Mouse (Mus musculus): ENCODE results near the gene Adra2b. TPM values are rescaled to one million over a fixed set of nuclear protein-coding genes. Genes with fewer than 3 reads are reported as not detected.

Adra2b gene
- polyA plus RNA-seq, 1 experiment from 2014 or later: 0.36 TPM

GRCm38 (mm10) chr2:127341159-127341558 is 21.8 kb upstream of the Adra2b start:
- ATAC-seq (ENCODE audit: low FRiP score, low TSS enrichment): 0 out of 2 replicates have a peak, but pooled peaks have one; percentile 27
- H3K4me3 ChIP-seq (ENCODE audit: low read depth, low read length): no peak overlapping the region
- H3K27ac ChIP-seq (replicated peaks): no peak overlapping the region
- 4% methylated on average over 3 of the region's 3 CpGs for WGBS
- H3K27me3 ChIP-seq (ENCODE audit: control insufficient read depth, insufficient read depth, low read length): peaks cover 3% of the 10 kb centered on the region; the same call in 1 of the 2 replicates
- H3K9ac ChIP-seq (ENCODE audit: low read length): no peak overlapping the region
- DNase-seq (ENCODE audit: low spot score): peak; percentile 58
- H3K36me3 ChIP-seq (ENCODE audit: control insufficient read depth, insufficient read depth, low read length): no peaks in the 10 kb centered on the region
- H3K4me1 ChIP-seq (replicated peaks; ENCODE audit: control insufficient read depth, insufficient read depth): 0 out of 2 replicates have a peak, but pooled peaks cover 2% of the 10 kb centered on the region
- TF ChIP-seq CTCF (IDR thresholded peaks at IDR 0.05; ENCODE audit: low read depth) (peak; percentile 91), EP300 (optimal IDR thresholded peaks at IDR 0.05) (no peak)
- no peak overlapping the region for H3K4me2 ChIP-seq (replicated peaks; ENCODE audit: low read depth)
- no peaks in the 10 kb centered on the region for H3K9me3 ChIP-seq (ENCODE audit: control insufficient read depth, low read length)

DNA sequence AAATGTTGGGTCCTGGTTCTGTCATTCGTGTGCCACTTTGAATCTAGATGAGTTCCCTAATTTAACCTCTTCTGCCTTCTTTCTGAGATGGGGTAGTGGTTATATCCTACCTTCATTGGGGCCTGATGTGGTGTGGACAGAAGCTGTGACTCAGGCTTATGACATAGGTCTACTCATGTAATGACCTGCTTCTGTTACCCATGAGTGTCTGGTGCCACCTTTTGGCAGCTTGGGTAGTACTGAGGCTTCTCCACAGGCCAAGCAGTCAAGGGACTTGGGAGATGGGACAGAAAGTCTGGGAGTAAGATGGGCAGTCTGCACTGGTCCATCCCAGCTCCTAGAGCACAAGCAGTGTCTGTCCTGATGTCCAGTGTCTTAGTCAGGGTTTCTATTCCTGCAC is 16.7 kb upstream of the Adra2b start:
- H3K27ac ChIP-seq (replicated peaks): no peak overlapping the region
- no peak overlapping the region for H3K4me2 ChIP-seq (replicated peaks; ENCODE audit: low read depth)
- H3K36me3 ChIP-seq (ENCODE audit: control insufficient read depth, insufficient read depth, low read length): no peaks in the 10 kb centered on the region
- DNase-seq (ENCODE audit: low spot score): no peak
- H3K4me1 ChIP-seq (replicated peaks; ENCODE audit: control insufficient read depth, insufficient read depth): no peaks in the 10 kb centered on the region
- no peaks in the 10 kb centered on the region for H3K9me3 ChIP-seq (ENCODE audit: control insufficient read depth, low read length)
- H3K27me3 ChIP-seq (ENCODE audit: control insufficient read depth, insufficient read depth, low read length): no peaks in the 10 kb centered on the region
- no peak overlapping the region for H3K9ac ChIP-seq (ENCODE audit: low read length)
- ATAC-seq (ENCODE audit: low FRiP score, low TSS enrichment): 0 out of 2 replicates have a peak, but pooled peaks have one; percentile 40
- WGBS: 62% methylated on average over 1 of the region's 1 CpGs
- TF ChIP-seq EP300 (optimal IDR thresholded peaks at IDR 0.05): no peak
- TF ChIP-seq CTCF (IDR thresholded peaks at IDR 0.05; ENCODE audit: low read depth): peak; percentile 66
- no peak overlapping the region for H3K4me3 ChIP-seq (ENCODE audit: low read depth, low read length)

GRCm38 (mm10) chr2:127347147-127347985 is 15.6 kb upstream of the Adra2b start:
- no peak overlapping the region for H3K4me3 ChIP-seq (ENCODE audit: low read depth, low read length)
- H3K36me3 ChIP-seq (ENCODE audit: control insufficient read depth, insufficient read depth, low read length): no peaks in the 10 kb centered on the region
- no peaks in the 10 kb centered on the region for H3K4me1 ChIP-seq (replicated peaks; ENCODE audit: control insufficient read depth, insufficient read depth)
- ATAC-seq (ENCODE audit: low FRiP score, low TSS enrichment) (no peak), DNase-seq (ENCODE audit: low spot score) (no peak)
- no peak overlapping the region for H3K9ac ChIP-seq (ENCODE audit: low read length)
- H3K27me3 ChIP-seq (ENCODE audit: control insufficient read depth, insufficient read depth, low read length): no peaks in the 10 kb centered on the region
- WGBS: 70% methylated on average over 13 of the region's 13 CpGs
- H3K4me2 ChIP-seq (replicated peaks; ENCODE audit: low read depth): no peak overlapping the region
- H3K27ac ChIP-seq (replicated peaks): no peak overlapping the region
- H3K9me3 ChIP-seq (ENCODE audit: control insufficient read depth, low read length): no peaks in the 10 kb centered on the region
- no peak for TF ChIP-seq CTCF (IDR thresholded peaks at IDR 0.05; ENCODE audit: low read depth)
- no peak for TF ChIP-seq EP300 (optimal IDR thresholded peaks at IDR 0.05)

GRCm38 (mm10) chr2:127353881-127354280 is 9.1 kb upstream of the Adra2b start:
- H3K4me3 ChIP-seq (ENCODE audit: low read depth, low read length): no peak overlapping the region
- H3K36me3 ChIP-seq (ENCODE audit: control insufficient read depth, insufficient read depth, low read length): no peaks in the 10 kb centered on the region
- H3K9me3 ChIP-seq (ENCODE audit: control insufficient read depth, low read length): no peaks in the 10 kb centered on the region
- no peak overlapping the region for H3K9ac ChIP-seq (ENCODE audit: low read length)
- TF ChIP-seq CTCF (IDR thresholded peaks at IDR 0.05; ENCODE audit: low read depth) (no peak), EP300 (optimal IDR thresholded peaks at IDR 0.05) (no peak)
- no peaks in the 10 kb centered on the region for H3K27me3 ChIP-seq (ENCODE audit: control insufficient read depth, insufficient read depth, low read length)
- no peak overlapping the region for H3K27ac ChIP-seq (replicated peaks)
- no peak for ATAC-seq (ENCODE audit: low FRiP score, low TSS enrichment)
- 78% methylated on average over 4 of the region's 4 CpGs for WGBS
- H3K4me1 ChIP-seq (replicated peaks; ENCODE audit: control insufficient read depth, insufficient read depth): no peaks in the 10 kb centered on the region
- no peak overlapping the region for H3K4me2 ChIP-seq (replicated peaks; ENCODE audit: low read depth)
- DNase-seq (ENCODE audit: low spot score): no peak

DNA sequence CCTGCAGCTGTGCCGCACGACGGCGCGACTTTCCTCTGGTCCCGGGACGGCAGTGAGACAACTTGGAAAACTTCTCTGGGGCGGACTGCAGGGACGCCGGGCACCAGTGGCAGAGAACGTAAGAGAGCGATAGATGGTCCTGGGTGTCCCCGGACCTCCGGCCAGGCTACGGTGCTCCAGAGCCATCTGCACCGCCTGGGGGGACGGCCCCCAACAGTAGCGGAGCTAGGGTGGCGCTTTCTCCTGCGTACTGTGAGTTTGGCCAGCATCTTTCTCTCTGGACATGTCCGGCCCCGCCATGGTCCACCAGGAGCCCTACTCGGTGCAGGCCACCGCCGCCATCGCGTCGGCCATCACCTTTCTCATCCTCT is 259 bp downstream of the Adra2b start:
- peak; percentile 18 for ATAC-seq (ENCODE audit: low FRiP score, low TSS enrichment)

DNA sequence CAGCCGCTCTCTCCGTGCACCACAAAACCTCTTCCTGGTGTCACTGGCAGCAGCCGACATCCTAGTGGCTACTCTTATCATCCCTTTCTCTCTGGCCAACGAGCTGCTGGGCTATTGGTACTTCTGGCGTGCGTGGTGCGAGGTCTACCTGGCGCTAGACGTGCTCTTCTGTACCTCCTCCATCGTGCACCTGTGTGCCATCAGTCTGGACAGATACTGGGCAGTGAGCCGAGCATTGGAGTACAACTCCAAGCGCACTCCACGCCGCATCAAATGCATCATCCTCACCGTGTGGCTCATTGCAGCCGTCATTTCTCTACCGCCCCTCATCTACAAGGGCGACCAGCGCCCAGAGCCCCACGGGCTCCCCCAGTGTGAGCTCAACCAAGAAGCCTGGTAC is 688 bp downstream of the Adra2b start:
- peak overlapping the region; percentile 44 for H3K4me3 ChIP-seq (ENCODE audit: low read depth, low read length)
- H3K27me3 ChIP-seq (ENCODE audit: control insufficient read depth, insufficient read depth, low read length): peaks cover 14% of the 10 kb centered on the region; the same call in 1 of the 2 replicates
- WGBS: 5% methylated on average over 20 of the region's 20 CpGs
- H3K36me3 ChIP-seq (ENCODE audit: control insufficient read depth, insufficient read depth, low read length): no peaks in the 10 kb centered on the region
- TF ChIP-seq EP300 (optimal IDR thresholded peaks at IDR 0.05) (no peak), CTCF (IDR thresholded peaks at IDR 0.05; ENCODE audit: low read depth) (no peak)
- no peaks in the 10 kb centered on the region for H3K9me3 ChIP-seq (ENCODE audit: control insufficient read depth, low read length)
- H3K27ac ChIP-seq (replicated peaks): no peak overlapping the region
- H3K9ac ChIP-seq (ENCODE audit: low read length): no peak overlapping the region
- no peaks in the 10 kb centered on the region for H3K4me1 ChIP-seq (replicated peaks; ENCODE audit: control insufficient read depth, insufficient read depth)
- peak overlapping the region; percentile 78 for H3K4me2 ChIP-seq (replicated peaks; ENCODE audit: low read depth)
- DNase-seq (ENCODE audit: low spot score) (no peak), ATAC-seq (ENCODE audit: low FRiP score, low TSS enrichment) (no peak)

More for the DNA sequence above, 259 bp downstream of the Adra2b start:
- Histone ChIP-seq H3K27me3 (ENCODE audit: control insufficient read depth, insufficient read depth, low read length) (peaks cover 14% of the 10 kb centered on the region; the same call in 1 of the 2 replicates), H3K4me2 (replicated peaks; ENCODE audit: low read depth) (peak overlapping the region; percentile 78), H3K36me3 (ENCODE audit: control insufficient read depth, insufficient read depth, low read length) (no peaks in the 10 kb centered on the region), H3K4me1 (replicated peaks; ENCODE audit: control insufficient read depth, insufficient read depth) (no peaks in the 10 kb centered on the region), H3K4me3 (ENCODE audit: low read depth, low read length) (peak overlapping the region; percentile 44), H3K9me3 (ENCODE audit: control insufficient read depth, low read length) (no peaks in the 10 kb centered on the region), H3K27ac (replicated peaks) (no peak overlapping the region), H3K9ac (ENCODE audit: low read length) (peak overlapping the region; percentile 45; the same call in 1 of the 2 replicates)
- TF ChIP-seq CTCF (IDR thresholded peaks at IDR 0.05; ENCODE audit: low read depth) (peak; percentile 17; the same call in 1 of the 2 replicates), EP300 (optimal IDR thresholded peaks at IDR 0.05) (no peak)
- no peak for DNase-seq (ENCODE audit: low spot score)
- WGBS: under 1% methylated on average over 28 of the region's 28 CpGs
